Comparison of ENCODE assay signal across 11 mouse cellular contexts in the genomic region with DNA sequence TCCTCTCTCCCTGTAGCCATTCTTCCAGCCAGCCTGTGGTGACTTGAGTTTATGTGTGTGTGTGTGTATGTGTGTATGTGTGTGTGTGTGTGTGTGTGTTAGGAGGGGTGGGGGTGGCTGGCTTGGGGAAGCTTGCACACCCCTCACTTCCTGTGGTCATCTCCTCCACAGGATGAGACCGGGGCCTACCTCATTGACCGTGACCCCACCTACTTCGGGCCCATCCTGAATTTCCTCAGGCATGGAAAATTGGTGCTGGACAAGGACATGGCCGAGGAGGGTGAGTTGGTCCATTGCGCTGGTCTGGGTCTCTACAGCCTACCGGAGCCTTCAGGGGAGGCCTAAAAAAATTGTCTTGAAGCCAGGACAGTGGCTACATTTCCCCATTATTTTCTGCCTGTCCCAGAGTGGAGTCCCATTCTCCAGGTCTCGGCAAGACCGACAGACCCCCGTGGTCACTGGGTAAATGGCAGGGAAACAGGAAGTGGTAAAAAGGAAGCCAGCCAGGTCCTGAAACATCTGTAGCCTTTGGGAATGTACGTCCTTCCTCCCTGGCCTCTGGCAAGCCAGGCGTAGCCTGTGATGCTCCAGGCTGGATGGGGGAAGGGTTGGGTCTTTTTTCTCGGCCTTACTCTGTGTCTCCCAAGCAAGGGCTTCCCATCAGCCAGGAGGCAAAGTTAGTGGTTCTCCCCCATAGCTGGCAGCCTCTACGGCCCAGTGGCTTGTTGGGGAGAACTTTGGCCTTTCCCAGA. TPM values are rescaled to one million over a fixed set of nuclear protein-coding genes. Genes with fewer than 3 reads are reported as not detected.
A peak's percentile ranks its signal among the peaks of the same experiment; 100 is the strongest.
DNase-seq lines count a peak whose midpoint lies in the region; ATAC-seq and TF ChIP-seq lines count a peak whose summit lies in the region.
"Had no signal": no experiment of that assay in that cellular context is flagged by ENCODE, and none has a peak within 500 bp of the region (broad histone marks: within the 10 kb centered on the region; RNA-seq: fewer than 3 reads in every experiment).

No protein-coding gene starts in this region.

- intact Hi-C loops in left cerebral cortex, adult 2 months (cut with DNase I), result loop anchor here (5.0 to 10.0 kb wide), 3 partner anchors 253 to 455 kb away; partner anchors contain the start of genes Eif3d and Elfn2
- intact Hi-C loops in left cerebral cortex, postnatal 25 days (cut with DNase I), result loop anchor here (5.0 to 10.0 kb wide), 2 partner anchors 253 to 455 kb away; partner anchors contain the start of gene Eif3d

- 0 out of 2 replicates have a peak, but pooled peaks cover 7% of the 10 kb centered on the region for H3K27me3 ChIP-seq in kidney, embryonic 15.5 days
- H3K27me3 ChIP-seq in neural tube, embryonic 15.5 days (replicated peaks), result no peaks in the 10 kb centered on the region

- H3K9ac ChIP-seq in kidney, embryonic 15.5 days, result peak overlapping the region; percentile 61; the same call in 1 of the 2 replicates
- H3K9ac ChIP-seq in neural tube, embryonic 15.5 days (replicated peaks), result peak overlapping the region; percentile 69
- H3K9ac ChIP-seq: liver, embryonic 14.5 days had no signal

- H3K4me2 ChIP-seq in kidney, embryonic 15.5 days, result peak overlapping the region; percentile 86
- peak overlapping the region; percentile 85 for H3K4me2 ChIP-seq in neural tube, embryonic 15.5 days

- no peak for ATAC-seq in kidney, embryonic 15.5 days (replicated peaks; ENCODE audit: low FRiP score)
- no peak for ATAC-seq in neural tube, embryonic 15.5 days (ENCODE audit: low FRiP score)
- no peak for ATAC-seq in granulocyte monocyte progenitor cell, adult 5-6 weeks (replicated peaks; ENCODE audit: poor library complexity, severe bottlenecking)

- peaks cover 38% of the 10 kb centered on the region for H3K4me1 ChIP-seq in kidney, embryonic 15.5 days
- H3K4me1 ChIP-seq in neural tube, embryonic 15.5 days, result peaks cover 35% of the 10 kb centered on the region

- peak overlapping the region; percentile 96 for H3K27ac ChIP-seq in left cerebral cortex, adult 2 months
- peak overlapping the region; percentile 81 for H3K27ac ChIP-seq in kidney, embryonic 15.5 days
- H3K27ac ChIP-seq in neural tube, embryonic 15.5 days (replicated peaks), result peak overlapping the region; percentile 69
- H3K27ac ChIP-seq: liver, embryonic 14.5 days had no signal

- H3K36me3 ChIP-seq in kidney, embryonic 15.5 days, result peaks cover 34% of the 10 kb centered on the region
- H3K36me3 ChIP-seq in neural tube, embryonic 15.5 days, result peaks cover 38% of the 10 kb centered on the region
- H3K36me3 ChIP-seq: G1E had no signal

- DNase-seq in left cerebral cortex, adult 2 months (ENCODE audit: extremely low spot score in 1 of 2, low spot score in 2 of 2), result no peak
- DNase-seq in left cerebral cortex, postnatal 25 days (ENCODE audit: low spot score in 2 of 2), result no peak
- DNase-seq in heart, adult 8-10 months (ENCODE audit: low spot score), result peak; percentile 55
- no peak for DNase-seq in spleen, postnatal 14 days (ENCODE audit: low spot score in 2 of 2)
- DNase-seq in embryo, embryonic 9.5 days (ENCODE audit: extremely low spot score), result no peak

- no peak for TF ChIP-seq CTCF in left cerebral cortex, adult 2 months (IDR thresholded peaks at IDR 0.05)

- H3K4me3 ChIP-seq in left cerebral cortex, adult 2 months, result peak overlapping the region; percentile 89
- H3K4me3 ChIP-seq in kidney, embryonic 15.5 days (replicated peaks), result peak overlapping the region; percentile 64
- peak overlapping the region; percentile 58 for H3K4me3 ChIP-seq in neural tube, embryonic 15.5 days (replicated peaks)

- no peaks in the 10 kb centered on the region for H3K9me3 ChIP-seq in kidney, embryonic 15.5 days (replicated peaks)
- no peaks in the 10 kb centered on the region for H3K9me3 ChIP-seq in neural tube, embryonic 15.5 days (replicated peaks)
- H3K9me3 ChIP-seq: G1E had no signal

- WGBS in kidney, embryonic 15.5 days, result 62% methylated on average over 13 of the region's 13 CpGs
- whole genome bisulfite sequencing in neural tube, embryonic 15.5 days, result 88% methylated on average over 13 of the region's 13 CpGs

RNA-seq across cellular contexts. Expression of gene Kctd17, which starts 1.7 kb away (rescaled TPM):
- total RNA-seq in left cerebral cortex, adult 2 months (2021), result 100 to 1,000 TPM; 334 to 335 TPM
- total RNA-seq in left cerebral cortex, postnatal 25 days (2021), result 100 to 1,000 TPM; 317 to 361 TPM
- 10 to 100 TPM; 17.9 to 26.9 (median 20.2) TPM for total RNA-seq in heart, adult 8-10 months (2022)
- 40.0 and 45.8 TPM in 2 replicates for polyA plus RNA-seq in kidney, embryonic 15.5 days (2015; fragmentation: Nextera tagmentation; extraction: Ambion mirVana)
- polyA plus RNA-seq in neural tube, embryonic 15.5 days (2015; fragmentation: Nextera tagmentation; extraction: Ambion mirVana), result 141 and 158 TPM in 2 replicates
- 13.0 and 27.4 TPM in 2 replicates for total RNA-seq in granulocyte monocyte progenitor cell, adult 5-6 weeks (2014; fragmentation: Nextera tagmentation)
- total RNA-seq in granulocyte monocyte progenitor cell, adult 5-6 weeks (2017), result 8.3 and 15.4 TPM in 2 replicates

RNA-seq across cellular contexts. Expression of gene Mpst, which starts 23.8 kb away (rescaled TPM):
- total RNA-seq in left cerebral cortex, adult 2 months (2021), result 10 to 100 TPM; 31.7 to 31.8 TPM
- total RNA-seq in left cerebral cortex, postnatal 25 days (2021), result 10 to 100 TPM; 32.2 to 33.6 TPM
- 10 to 100 TPM; 42.1 to 52.4 (median 44.2) TPM for total RNA-seq in heart, adult 8-10 months (2022)
- polyA plus RNA-seq in kidney, embryonic 15.5 days (2015; fragmentation: Nextera tagmentation; extraction: Ambion mirVana), result 3.3 and 4.1 TPM in 2 replicates
- 3.2 and 3.8 TPM in 2 replicates for polyA plus RNA-seq in neural tube, embryonic 15.5 days (2015; fragmentation: Nextera tagmentation; extraction: Ambion mirVana)
- total RNA-seq in granulocyte monocyte progenitor cell, adult 5-6 weeks (2014; fragmentation: Nextera tagmentation), result 8.4 and 9.1 TPM in 2 replicates
- total RNA-seq in granulocyte monocyte progenitor cell, adult 5-6 weeks (2017), result 26.2 and 30.2 TPM in 2 replicates

RNA-seq across cellular contexts. Expression of gene Tst, which starts 24.3 kb away (rescaled TPM):
- 10 to 100 TPM; 29.0 to 30.1 TPM for total RNA-seq in left cerebral cortex, adult 2 months (2021)
- 10 to 100 TPM; 33.3 to 33.4 TPM for total RNA-seq in left cerebral cortex, postnatal 25 days (2021)
- total RNA-seq in heart, adult 8-10 months (2022), result 10 to 100 TPM; 20.3 to 25.0 (median 21.6) TPM
- polyA plus RNA-seq in kidney, embryonic 15.5 days (2015; fragmentation: Nextera tagmentation; extraction: Ambion mirVana), result 44.3 and 52.1 TPM in 2 replicates
- 16.9 and 37.0 TPM in 2 replicates for polyA plus RNA-seq in neural tube, embryonic 15.5 days (2015; fragmentation: Nextera tagmentation; extraction: Ambion mirVana)
- 18.7 and 29.9 TPM in 2 replicates for total RNA-seq in granulocyte monocyte progenitor cell, adult 5-6 weeks (2014; fragmentation: Nextera tagmentation)
- total RNA-seq in granulocyte monocyte progenitor cell, adult 5-6 weeks (2017), result 12.6 and 16.5 TPM in 2 replicates

RNA-seq across cellular contexts. Expression of gene Tex33, which starts 34.3 kb away (rescaled TPM):
- not detected for total RNA-seq in left cerebral cortex, adult 2 months (2021)
- not detected for total RNA-seq in left cerebral cortex, postnatal 25 days (2021)
- not detected for total RNA-seq in heart, adult 8-10 months (2022)
- polyA plus RNA-seq in kidney, embryonic 15.5 days (2015; fragmentation: Nextera tagmentation; extraction: Ambion mirVana), result not detected in 2 replicates
- not detected in 2 replicates for polyA plus RNA-seq in neural tube, embryonic 15.5 days (2015; fragmentation: Nextera tagmentation; extraction: Ambion mirVana)
- total RNA-seq in granulocyte monocyte progenitor cell, adult 5-6 weeks (2014; fragmentation: Nextera tagmentation), result not detected in 2 replicates
- total RNA-seq in granulocyte monocyte progenitor cell, adult 5-6 weeks (2017), result not detected in 2 replicates
- total RNA-seq: common myeloid progenitor, adult 5-6 weeks had no signal
- polyA plus RNA-seq: G1E had no signal

RNA-seq across cellular contexts. Expression of gene Tmprss6, which starts 38.4 kb away (rescaled TPM):
- under 1 TPM in 1 of 2 experiments, not detected in 1; 0.87 TPM for total RNA-seq in left cerebral cortex, adult 2 months (2021)
- total RNA-seq in left cerebral cortex, postnatal 25 days (2021), result 1 to 10 TPM in 1 of 2 experiments, not detected in 1; 1.4 TPM
- total RNA-seq in heart, adult 8-10 months (2022), result not detected
- 0.31 and 1.0 TPM in 2 replicates for polyA plus RNA-seq in kidney, embryonic 15.5 days (2015; fragmentation: Nextera tagmentation; extraction: Ambion mirVana)
- 0.05 and 0.69 TPM in 2 replicates for polyA plus RNA-seq in neural tube, embryonic 15.5 days (2015; fragmentation: Nextera tagmentation; extraction: Ambion mirVana)
- not detected in 2 replicates for total RNA-seq in granulocyte monocyte progenitor cell, adult 5-6 weeks (2014; fragmentation: Nextera tagmentation)
- total RNA-seq in granulocyte monocyte progenitor cell, adult 5-6 weeks (2017), result not detected in 2 replicates
- total RNA-seq: common myeloid progenitor, adult 5-6 weeks had no signal
- polyA plus RNA-seq: G1E had no signal

Comparison
In these comparisons a context has a peak if more than half of its experiments do, and no peak if none do; other contexts are left out.
1. RNA of gene Kctd17, which starts 1.7 kb away (total RNA-seq): 317 to 361 TPM in left cerebral cortex, postnatal 25 days and 334 to 335 TPM in left cerebral cortex, adult 2 months; 17.9 to 26.9 TPM in heart, adult 8-10 months and 8.3 to 27.4 TPM in granulocyte monocyte progenitor cell, adult 5-6 weeks; every median in the first group is over 10 times any median in the second.
2. Peak in every context shown above with its lines, with median percentiles within 50 percentile points of each other: H3K27ac ChIP-seq and H3K4me3 ChIP-seq.